In genomic region chr6:118984181-118984901, GRCm38 (mm10) we compare ENCODE assay signal across 8 mouse cellular contexts.
DNase-seq lines count a peak whose midpoint lies in the region; ATAC-seq and TF ChIP-seq lines count a peak whose summit lies in the region.

No protein-coding gene starts in this region.

- no peaks in the 10 kb centered on the region for H3K9me3 ChIP-seq in hindbrain, embryonic 10.5 days
- H3K9me3 ChIP-seq in hindbrain, embryonic 14.5 days (ENCODE audit: control insufficient read depth, low read length) = no peaks in the 10 kb centered on the region
- H3K9me3 ChIP-seq in heart, embryonic 12.5 days (replicated peaks) = no peaks in the 10 kb centered on the region
- no peaks in the 10 kb centered on the region for H3K9me3 ChIP-seq in stomach, embryonic 15.5 days

- H3K4me3 ChIP-seq in hindbrain, embryonic 10.5 days = no peak overlapping the region
- H3K4me3 ChIP-seq in hindbrain, embryonic 14.5 days (replicated peaks; ENCODE audit: low read length) = no peak overlapping the region
- no peak overlapping the region for H3K4me3 ChIP-seq in heart, embryonic 12.5 days
- H3K4me3 ChIP-seq in stomach, embryonic 15.5 days (replicated peaks) = no peak overlapping the region

- H3K36me3 ChIP-seq in hindbrain, embryonic 10.5 days = no peaks in the 10 kb centered on the region
- no peaks in the 10 kb centered on the region for H3K36me3 ChIP-seq in hindbrain, embryonic 14.5 days (replicated peaks; ENCODE audit: control insufficient read depth, insufficient read depth)
- H3K36me3 ChIP-seq in heart, embryonic 12.5 days = no peaks in the 10 kb centered on the region
- H3K36me3 ChIP-seq in stomach, embryonic 15.5 days = no peaks in the 10 kb centered on the region

- H3K4me1 ChIP-seq in hindbrain, embryonic 10.5 days (replicated peaks) = peaks cover 5% of the 10 kb centered on the region
- peaks cover 6% of the 10 kb centered on the region; the same call in 1 of the 2 replicates for H3K4me1 ChIP-seq in hindbrain, embryonic 14.5 days (replicated peaks; ENCODE audit: control insufficient read depth, insufficient read depth, low read length)
- peaks cover 47% of the 10 kb centered on the region for H3K4me1 ChIP-seq in heart, embryonic 12.5 days (replicated peaks)
- H3K4me1 ChIP-seq in stomach, embryonic 15.5 days = peaks cover 9% of the 10 kb centered on the region; the same call in 1 of the 2 replicates

- no peak for TF ChIP-seq POLR2A in brain, embryonic 14.5 days (IDR thresholded peaks at IDR 0.05; ENCODE audit: borderline replicate concordance, extremely low read depth, insufficient read depth, insufficient read length, poor library complexity, severe bottlenecking)

- no peak for DNase-seq in hindbrain, embryonic 10.5 days (ENCODE audit: low spot score)
- DNase-seq in hindbrain, embryonic 14.5 days (ENCODE audit: low spot score) = no peak
- DNase-seq in brain, embryonic 14.5 days (ENCODE audit: low read depth) = peak; percentile 61
- DNase-seq in ovary, postnatal 10 days (ENCODE audit: low spot score) = no peak
- no peak for DNase-seq in ovary, adult 18-20 months (ENCODE audit: low spot score)

- H3K4me2 ChIP-seq in hindbrain, embryonic 14.5 days (replicated peaks) = no peak overlapping the region
- no peak overlapping the region for H3K4me2 ChIP-seq in heart, embryonic 12.5 days
- no peak overlapping the region for H3K4me2 ChIP-seq in stomach, embryonic 15.5 days

- WGBS in hindbrain, embryonic 10.5 days = 71% methylated on average over 11 of the region's 11 CpGs
- WGBS in hindbrain, embryonic 14.5 days = 81% methylated on average over 11 of the region's 11 CpGs
- 41% methylated on average over 11 of the region's 11 CpGs for WGBS in heart, embryonic 12.5 days
- WGBS in stomach, embryonic 15.5 days = 32% methylated on average over 11 of the region's 11 CpGs

- no peak overlapping the region for H3K9ac ChIP-seq in hindbrain, embryonic 14.5 days
- no peak overlapping the region for H3K9ac ChIP-seq in heart, embryonic 12.5 days
- H3K9ac ChIP-seq in stomach, embryonic 15.5 days = no peak overlapping the region

- ATAC-seq in hindbrain, embryonic 14.5 days (ENCODE audit: low FRiP score) = no peak
- ATAC-seq in heart, embryonic 12.5 days (ENCODE audit: insufficient number of reproducible peaks, low FRiP score) = no peak
- ATAC-seq in stomach, embryonic 15.5 days (ENCODE audit: insufficient read depth, low FRiP score, low read depth) = peak; percentile 73
- no peak for ATAC-seq in activated CD4-positive, CD25-positive, alpha-beta regulatory T cell, adult 4 months

- TF ChIP-seq CTCF in brain, embryonic 14.5 days (IDR thresholded peaks at IDR 0.05; ENCODE audit: borderline replicate concordance, extremely low read depth, insufficient read depth, insufficient read length) = no peak

- 0 out of 2 replicates have a peak overlapping the region, but pooled peaks have one; percentile 31 for H3K27ac ChIP-seq in hindbrain, embryonic 10.5 days
- H3K27ac ChIP-seq in hindbrain, embryonic 14.5 days = no peak overlapping the region
- 0 out of 2 replicates have a peak overlapping the region, but pooled peaks have one; percentile 17 for H3K27ac ChIP-seq in heart, embryonic 12.5 days (ENCODE audit: poor library complexity, severe bottlenecking)
- peak overlapping the region; percentile 18 for H3K27ac ChIP-seq in stomach, embryonic 15.5 days

- H3K27me3 ChIP-seq in hindbrain, embryonic 10.5 days (ENCODE audit: insufficient read depth, poor library complexity, severe bottlenecking) = no peaks in the 10 kb centered on the region
- no peaks in the 10 kb centered on the region for H3K27me3 ChIP-seq in hindbrain, embryonic 14.5 days (ENCODE audit: control insufficient read depth, insufficient read depth, low read length)
- H3K27me3 ChIP-seq in heart, embryonic 12.5 days (replicated peaks) = no peaks in the 10 kb centered on the region
- no peaks in the 10 kb centered on the region for H3K27me3 ChIP-seq in stomach, embryonic 15.5 days (replicated peaks)
